Mouse (Mus musculus) right cerebral cortex, postnatal 36 days (tissue): Measurements from ENCODE around the gene Arhgef18.

ENCODE experiments used
- DNase-seq, 2 experiments: peaks; one replicate each; pipeline ENCODE4 v3.0.0; 2022; ENCODE audit warnings: low spot score in 2 of 2, mixed read lengths in 1 of 2

The Arhgef18 gene

DNA sequence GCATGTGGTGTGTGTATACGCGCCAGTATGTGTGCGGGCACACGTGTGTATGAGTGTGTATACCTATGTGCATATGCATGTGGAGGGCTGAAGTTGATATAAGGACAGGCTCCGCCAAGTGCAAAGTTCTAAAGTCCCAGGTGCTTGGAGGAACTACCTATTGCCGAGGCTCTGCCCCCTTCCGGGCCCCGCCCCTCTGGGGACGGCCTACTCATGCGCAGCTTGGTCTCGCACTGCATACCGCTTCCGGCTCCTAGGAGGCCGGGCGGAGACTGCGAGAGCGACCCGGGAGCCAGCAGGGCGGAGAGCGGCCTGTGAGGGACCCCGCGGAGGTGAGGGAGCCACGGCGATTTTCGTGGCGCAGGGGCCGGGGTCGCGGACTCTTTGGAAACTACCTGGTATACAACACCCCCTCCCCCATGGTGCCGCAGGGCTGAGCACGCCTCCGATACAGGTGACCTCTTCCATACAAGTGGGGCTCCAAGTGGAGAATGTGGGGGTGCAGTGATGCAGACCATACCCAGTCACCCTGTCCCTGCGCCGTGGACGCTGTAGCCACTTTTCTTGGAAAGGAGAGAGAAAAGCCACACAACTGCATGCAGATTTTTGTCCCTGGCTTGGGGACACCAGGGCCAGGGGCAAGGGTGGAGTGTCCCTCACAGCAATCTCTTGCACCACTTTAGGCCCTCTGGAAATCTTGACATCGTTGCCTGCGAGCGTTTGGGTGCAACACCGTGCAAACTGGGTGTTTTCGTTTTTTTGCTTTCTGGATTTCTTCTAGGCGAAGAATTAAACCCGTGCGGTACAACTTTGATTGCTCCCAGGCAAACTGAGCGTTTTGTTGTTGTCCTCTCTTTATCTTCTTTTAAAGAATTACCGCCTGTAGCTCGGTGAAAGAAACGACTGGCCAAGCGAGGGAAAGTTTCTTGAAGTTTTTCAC is at the start of gene Arhgef18:
Gene Arhgef18, plus strand, starts transcription at position 236 of the 940 bp plus-strand sequence.
- peak; percentile 79 to 86 for DNase-seq

DNA sequence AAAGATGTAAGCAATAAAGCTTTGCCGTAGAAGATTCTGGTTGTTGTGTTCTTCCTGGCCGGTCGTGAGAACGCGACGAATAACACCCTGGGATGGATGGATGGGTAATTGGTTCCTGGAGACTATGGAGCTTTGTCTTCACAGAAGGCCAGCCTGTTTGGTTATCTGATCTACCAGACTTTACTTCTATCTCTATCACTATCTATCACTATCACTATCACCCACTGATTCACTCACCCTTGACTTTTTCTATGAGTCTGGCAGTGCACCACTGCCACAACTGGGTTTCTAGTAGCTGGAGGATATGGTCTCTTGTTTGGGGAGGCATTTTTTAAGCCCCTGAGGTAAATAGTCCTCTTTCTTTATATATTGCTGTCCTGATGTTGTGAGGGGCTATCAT is 47.5 kb upstream of the Arhgef18 start:
- no peak for DNase-seq

GRCm38 (mm10) chr8:3346691-3347413 is 46.0 kb upstream of the Arhgef18 start:
- no peak for DNase-seq

GRCm38 (mm10) chr8:3348142-3348823 is 44.5 kb upstream of the Arhgef18 start:
- DNase-seq: no peak

- no peak for DNase-seq
These were observed 42.1 kb upstream of the Arhgef18 start for GRCm38 (mm10) chr8:3350747-3351146.

DNA sequence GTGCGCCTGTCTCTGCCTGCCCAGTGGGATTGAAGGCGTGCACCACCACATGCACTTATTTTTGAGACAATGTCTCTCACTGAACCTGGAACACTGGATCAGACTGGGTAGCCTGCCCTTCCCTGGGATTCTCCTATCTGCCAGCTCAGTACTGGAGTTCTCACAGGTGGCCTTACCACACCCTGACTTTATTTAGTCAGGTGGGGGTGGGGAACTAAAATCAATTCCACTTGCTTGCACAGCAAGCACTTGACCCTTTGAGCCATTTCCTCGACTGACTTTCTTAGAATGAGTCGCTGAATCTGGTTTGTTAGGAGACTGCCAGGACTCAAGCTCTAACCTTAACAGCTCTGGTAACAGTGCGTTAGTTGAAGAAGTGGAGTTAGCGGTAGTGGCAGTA is 40.1 kb upstream of the Arhgef18 start:
- DNase-seq: no peak

- no peak for DNase-seq
These were observed 39.5 kb upstream of the Arhgef18 start, which contains the start of gene A430078G23Rik for GRCm38 (mm10) chr8:3353189-3353810. Gene A430078G23Rik, plus strand, starts transcription at chr8:3353415.

DNA sequence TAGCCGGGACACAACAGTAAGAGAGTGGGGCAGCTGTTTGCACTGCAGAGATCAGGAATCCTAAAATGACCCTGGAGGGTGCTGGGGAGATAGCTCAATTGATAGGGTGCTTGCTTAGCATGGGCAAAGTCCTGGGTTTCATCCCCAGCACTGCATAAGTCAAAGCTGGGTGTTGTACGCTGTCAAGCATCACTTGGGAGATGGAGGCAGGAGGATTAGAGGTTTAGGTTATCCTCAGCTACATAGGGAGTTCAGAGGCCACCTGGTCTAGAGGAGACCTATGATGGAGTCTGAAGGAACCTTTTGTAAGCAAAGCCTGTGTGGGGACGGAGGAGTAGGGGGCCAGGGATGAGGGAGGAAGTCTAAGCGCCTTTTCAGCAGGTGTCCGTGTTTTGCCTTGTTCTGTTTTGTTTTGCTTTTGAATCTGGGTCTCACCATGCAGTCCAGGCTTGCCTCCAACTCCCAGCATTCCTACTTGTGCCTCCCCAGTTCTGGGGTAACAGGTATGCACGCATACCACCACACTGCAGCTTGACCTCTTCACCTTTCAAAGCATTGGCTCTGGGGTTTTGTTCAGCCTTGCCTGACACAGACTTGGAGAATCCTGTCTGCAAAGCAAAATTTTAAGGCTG is 38.9 kb upstream of the Arhgef18 start:
- no peak for DNase-seq

GRCm38 (mm10) chr8:3354443-3354812 is 38.4 kb upstream of the Arhgef18 start:
- no peak for DNase-seq

DNA sequence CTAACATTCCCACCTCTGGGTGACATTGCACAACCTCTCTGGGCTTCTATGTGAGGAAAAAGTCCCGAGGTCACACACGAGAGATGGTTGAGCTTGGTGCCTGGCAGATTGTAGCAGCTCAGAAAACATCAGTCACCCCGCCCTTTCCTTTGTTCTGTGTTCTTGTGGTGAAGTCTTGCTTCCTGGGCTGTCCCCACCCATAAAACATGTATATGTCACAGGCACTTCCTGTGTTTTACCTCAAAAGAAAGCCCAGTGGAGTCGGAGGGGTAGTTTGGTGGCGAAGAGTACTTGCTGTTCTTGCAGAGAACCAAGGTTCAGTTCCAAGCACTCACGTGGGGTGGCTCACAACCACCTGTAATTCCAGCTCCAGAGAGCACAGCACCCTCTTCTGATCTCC is 37.2 kb upstream of the Arhgef18 start:
- DNase-seq: no peak

- peak; percentile 44 to 56 for DNase-seq
These were observed 34.7 kb upstream of the Arhgef18 start for GRCm38 (mm10) chr8:3358060-3358459.

GRCm38 (mm10) chr8:3367086-3367485 is 25.7 kb upstream of the Arhgef18 start:
- no peak for DNase-seq

GRCm38 (mm10) chr8:3368091-3368490 is 24.7 kb upstream of the Arhgef18 start:
- DNase-seq: no peak

DNA sequence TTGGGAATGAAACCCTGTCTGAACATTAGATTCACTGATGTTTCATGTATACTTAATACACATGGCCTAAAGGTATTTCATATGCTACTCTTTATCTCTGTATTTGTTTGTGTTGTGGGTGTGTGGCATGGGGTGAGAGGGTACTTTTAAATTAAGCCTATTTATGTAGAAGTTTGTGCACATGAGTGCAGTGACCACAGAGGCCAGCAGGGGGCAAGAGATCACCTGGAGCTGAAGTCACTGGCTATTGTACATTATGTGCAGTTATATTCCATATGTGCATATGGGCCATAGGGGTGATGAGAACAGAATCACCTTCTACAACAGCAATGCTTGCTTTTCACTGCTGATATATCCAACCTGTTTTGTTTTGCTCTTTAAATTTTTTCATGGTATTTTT is 17.1 kb upstream of the Arhgef18 start:
- no peak for DNase-seq

GRCm38 (mm10) chr8:3376641-3377274 is 16.0 kb upstream of the Arhgef18 start:
- DNase-seq: no peak

- DNase-seq: peak; percentile 22 to 39
These were observed 5.5 kb upstream of the Arhgef18 start for GRCm38 (mm10) chr8:3387286-3387685.

DNA sequence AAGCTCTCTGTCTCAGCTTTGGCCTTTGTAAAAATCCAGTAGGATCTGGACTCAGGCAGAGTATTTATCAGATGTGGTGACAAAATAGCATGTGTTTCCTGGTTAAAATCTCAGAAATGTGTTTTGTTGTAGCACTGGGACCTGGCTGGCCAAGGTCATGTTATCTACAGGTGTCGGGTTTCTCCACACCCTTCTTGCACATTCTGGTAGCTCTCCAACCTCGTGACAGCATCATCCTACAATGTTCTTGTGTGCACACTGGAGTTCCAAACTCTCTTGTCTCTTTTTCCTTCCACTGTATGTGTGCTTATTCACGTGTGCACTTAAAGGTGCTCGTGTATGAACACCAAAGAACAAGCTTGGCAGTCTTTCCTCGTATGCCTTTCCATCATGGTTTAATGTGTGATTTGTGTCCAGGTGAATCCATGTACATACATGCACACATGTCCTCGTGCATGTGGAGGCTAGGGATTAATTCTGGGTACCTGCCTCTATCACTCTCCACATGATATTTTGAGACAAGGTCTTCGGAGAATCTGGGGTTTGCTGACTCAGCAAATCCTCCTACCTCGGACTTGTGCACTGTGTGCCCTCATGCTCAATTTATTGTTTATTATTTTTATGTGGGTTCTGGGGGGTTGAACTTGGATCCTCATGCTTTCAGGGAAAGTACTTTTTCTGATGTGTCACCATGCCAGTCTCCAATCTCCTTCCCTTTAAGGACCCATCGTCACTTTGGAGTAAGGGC is 4.0 kb upstream of the Arhgef18 start:
- no peak for DNase-seq

GRCm38 (mm10) chr8:3389506-3389905 is 3.3 kb upstream of the Arhgef18 start:
- DNase-seq: no peak

- DNase-seq: no peak
These were observed 513 bp upstream of the Arhgef18 start for GRCm38 (mm10) chr8:3392293-3392692.

DNA sequence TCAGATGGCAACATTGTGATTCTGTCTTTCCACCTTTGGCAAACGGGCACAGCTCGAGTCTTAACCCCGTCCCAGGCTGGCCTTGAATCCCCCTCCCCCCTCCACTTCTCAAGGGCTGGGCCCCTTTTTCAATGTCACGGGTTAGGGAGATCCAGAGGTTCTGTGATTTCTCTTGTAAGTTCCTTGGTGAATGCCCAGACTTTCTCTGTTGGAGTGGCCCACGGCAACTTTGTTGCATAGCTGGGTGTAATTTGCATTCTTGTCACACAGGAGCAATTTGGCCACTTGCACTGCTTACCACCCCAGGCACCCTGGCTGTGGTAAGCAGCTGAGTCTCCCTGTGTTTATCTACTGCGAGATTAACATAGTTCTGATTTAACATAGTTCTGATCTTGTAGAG is 1.8 kb downstream of the Arhgef18 start:
- no peak for DNase-seq
